Mouse (Mus musculus): ENCODE data around the gene Fam166b.

Fam166b gene

DNA sequence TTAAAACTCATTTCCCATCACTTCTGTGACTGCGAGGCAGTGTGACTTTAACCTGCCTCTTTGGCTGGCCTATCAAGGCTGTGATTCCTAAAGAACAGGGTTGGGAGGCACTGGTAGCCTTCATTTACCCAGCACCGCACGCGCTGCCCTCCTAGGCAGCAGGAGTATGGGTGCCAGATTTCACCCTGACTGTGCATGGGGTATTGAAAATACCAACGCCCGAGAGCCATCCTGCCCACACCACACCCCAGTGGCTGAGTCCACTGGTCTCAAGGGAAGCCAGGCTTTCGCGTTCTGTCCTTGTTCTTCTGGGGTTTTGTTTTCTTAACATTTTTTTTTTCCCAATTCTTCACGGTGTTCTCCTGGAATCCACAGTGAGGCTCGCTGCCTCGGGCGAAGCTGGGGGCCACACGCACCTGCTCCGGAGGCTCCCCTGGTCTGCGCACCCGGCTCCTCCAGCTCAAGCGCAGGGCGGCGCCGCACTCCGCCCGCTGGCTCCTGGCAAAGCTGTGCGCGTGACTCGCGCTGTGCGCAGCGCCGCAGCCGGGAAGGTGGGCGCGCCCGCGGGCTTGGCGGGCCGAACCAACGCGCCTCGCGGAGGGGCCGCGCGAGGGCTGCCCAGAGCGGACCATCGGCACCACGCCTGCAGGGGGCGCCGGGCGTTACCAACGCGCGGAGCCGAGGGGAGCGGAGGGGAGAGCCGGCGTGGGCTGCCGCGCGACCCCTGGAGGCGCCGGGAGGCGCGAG is 47.4 kb downstream of the Fam166b start, which contains the start of gene Rusc2:
Gene Rusc2, plus strand, starts transcription at position 572 of the 747 bp plus-strand sequence.
- DNase-seq (ENCODE audit: low read depth, low spot score): peak; percentile 10

DNA sequence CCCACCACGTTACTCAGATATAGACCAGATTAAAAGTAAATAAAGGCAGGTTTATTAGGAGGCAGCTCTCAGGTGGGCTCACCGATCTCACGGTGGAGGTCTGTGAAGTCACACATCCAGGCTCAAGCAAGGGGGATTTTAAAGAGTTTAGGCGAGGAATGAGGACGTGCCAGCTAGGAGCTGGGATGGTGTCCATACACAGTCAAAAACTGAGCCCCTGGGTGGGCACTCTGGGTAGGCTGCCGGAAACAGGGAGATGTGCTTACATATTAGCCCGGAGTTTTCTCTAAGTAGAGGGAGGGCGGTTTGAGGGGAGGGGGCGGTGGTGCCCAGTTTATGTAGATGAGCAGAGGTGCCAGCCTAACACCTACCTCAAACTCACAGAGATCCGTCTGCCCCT is 48.0 kb downstream of the Fam166b start:
- DNase-seq (ENCODE audit: low read depth, low spot score): no peak

DNA sequence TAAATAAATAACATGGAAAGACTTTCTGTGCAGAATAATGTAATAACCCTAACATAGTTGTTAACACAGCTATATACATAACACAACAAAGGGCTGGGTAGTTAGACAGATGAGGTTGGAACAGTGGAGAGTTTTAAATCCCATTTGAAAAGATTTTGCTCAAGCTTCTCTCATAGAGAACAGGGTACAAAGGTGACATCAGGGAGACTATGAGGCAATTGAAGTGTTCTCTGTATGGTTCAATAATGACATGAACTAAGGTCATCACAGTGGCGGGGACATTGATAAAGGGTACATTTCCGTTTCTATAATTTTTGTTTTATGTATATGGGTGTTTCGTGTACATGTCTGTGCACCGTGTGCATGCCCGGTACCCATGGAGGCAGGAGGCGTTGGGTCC is 49.3 kb downstream of the Fam166b start:
- no peak for DNase-seq (ENCODE audit: low read depth, low spot score)

All from CD4-positive helper T cell, adult 2 months (primary cell).